Mouse (Mus musculus) forelimb bud, embryonic 11.5 days (tissue): ENCODE measurements around the gene Tubb4b.

Experiments used
- DNase-seq: peaks from one replicate; pipeline ENCODE4 v3.0.0-alpha.2; 2012; ENCODE audit warnings: low read depth, low spot score

Gene Tubb4b

GRCm38 (mm10) chr2:25225811-25226379, 1.4 kb upstream of the Tubb4b start:
- DNase-seq: no peak

GRCm38 (mm10) chr2:25224766-25225752, 557 bp upstream of the Tubb4b start:
- DNase-seq: peak; percentile 99

- no peak for DNase-seq
These were observed 616 bp downstream of the Tubb4b start for GRCm38 (mm10) chr2:25223681-25224491.

- DNase-seq: no peak
These were observed 3.1 kb downstream of the Tubb4b start for GRCm38 (mm10) chr2:25221331-25221772.

- DNase-seq: no peak
These were observed 6.1 kb downstream of the Tubb4b start, which contains the start of gene Fam166a for GRCm38 (mm10) chr2:25218445-25218844. Fam166a (plus strand) TSS chr2:25218745.

GRCm38 (mm10) chr2:25217666-25218065, 6.8 kb downstream of the Tubb4b start:
- no peak for DNase-seq

- no peak for DNase-seq
These were observed 10.1 kb downstream of the Tubb4b start, which contains the start of gene Stpg3 for GRCm38 (mm10) chr2:25214444-25214843. Stpg3 (minus strand) TSS chr2:25214637.

GRCm38 (mm10) chr2:25213266-25213865, 11.1 kb downstream of the Tubb4b start:
- no peak for DNase-seq

GRCm38 (mm10) chr2:25211121-25211670, 13.3 kb downstream of the Tubb4b start, which contains the start of gene Nelfb:
Nelfb (minus strand) TSS chr2:25211489.
- peak; percentile 88 for DNase-seq

GRCm38 (mm10) chr2:25210686-25211085, 13.8 kb downstream of the Tubb4b start:
- no peak for DNase-seq

GRCm38 (mm10) chr2:25207593-25207992, 16.9 kb downstream of the Tubb4b start:
- no peak for DNase-seq

GRCm38 (mm10) chr2:25203631-25204214, 20.8 kb downstream of the Tubb4b start:
- DNase-seq: no peak

- DNase-seq: no peak
These were observed 23.9 kb downstream of the Tubb4b start for GRCm38 (mm10) chr2:25200631-25201030.

GRCm38 (mm10) chr2:25197946-25198345, 26.6 kb downstream of the Tubb4b start:
- no peak for DNase-seq

GRCm38 (mm10) chr2:25197191-25197590, 27.3 kb downstream of the Tubb4b start:
- DNase-seq: no peak

GRCm38 (mm10) chr2:25196172-25196954, 28.1 kb downstream of the Tubb4b start, which contains the start of gene Tor4a:
Tor4a (minus strand) TSS chr2:25196886.
- peak; percentile 39 for DNase-seq

GRCm38 (mm10) chr2:25195211-25196156, 29.0 kb downstream of the Tubb4b start:
- DNase-seq: no peak

- no peak for DNase-seq
These were observed 29.9 kb downstream of the Tubb4b start for GRCm38 (mm10) chr2:25194486-25195171.
